Mouse (Mus musculus) heart, adult 2 months (tissue): ENCODE data around the gene Dnah8.

Source experiments
- CTCF ChIP-seq: fragments of 200-600 bp; IDR thresholded peaks from 2 replicates; pipeline ENCODE4 v1.8.1; 2022; ENCODE audit warnings: antibody characterized with exemption, mild to moderate bottlenecking, moderate library complexity
- EP300 ChIP-seq: fragments of 200-500 bp; IDR thresholded peaks from 2 replicates; pipeline ENCODE4 v1.6.1; 2011; ENCODE audit warnings: low read depth, low read length, control low read depth; ENCODE audit not compliant: insufficient read depth
- POLR2A ChIP-seq: fragments of 200-500 bp; IDR thresholded peaks from 2 replicates; pipeline ENCODE4 v1.6.1; 2011; ENCODE audit warnings: mild to moderate bottlenecking, low read depth, low read length, control low read depth; ENCODE audit not compliant: insufficient read depth

DNA sequence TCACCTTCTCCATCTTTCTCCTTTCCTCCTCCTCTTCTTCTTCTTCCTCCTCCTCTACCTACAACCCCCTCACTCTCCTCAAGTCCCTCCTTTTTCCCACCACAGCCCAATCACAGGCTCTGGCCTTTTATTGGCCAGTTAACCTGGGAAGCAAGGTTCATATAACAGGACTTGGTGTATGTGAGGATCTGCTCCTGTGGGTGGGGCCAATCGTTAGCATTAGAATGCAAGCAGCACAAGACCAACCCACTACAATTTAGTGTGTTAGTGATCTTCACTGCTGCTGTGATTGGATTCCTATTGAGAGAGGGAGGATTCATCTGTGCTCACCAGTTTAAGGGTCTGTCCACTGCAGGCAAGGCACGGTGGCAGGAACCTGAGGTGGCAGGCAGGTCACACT is 14.8 kb downstream of the Dnah8 start:
- TF ChIP-seq POLR2A (no peak), CTCF (no peak), EP300 (no peak)
